Mouse (Mus musculus): ENCODE measurements around the gene Mafk.

The Mafk gene

GRCm38 (mm10) chr5:139817292-139817691 lies 26.0 kb downstream of the Mafk start:
- DNase-seq (ENCODE audit: low read depth in 2 of 2, low spot score in 2 of 2) = no peak

- no peak for DNase-seq (ENCODE audit: low read depth in 2 of 2, low spot score in 2 of 2)
Observed at GRCm38 (mm10) chr5:139818056-139818455, 26.7 kb downstream of the Mafk start.

- no peak for DNase-seq (ENCODE audit: low read depth in 2 of 2, low spot score in 2 of 2)
Observed at GRCm38 (mm10) chr5:139818801-139819200, 27.5 kb downstream of the Mafk start.

- DNase-seq (ENCODE audit: low read depth in 2 of 2, low spot score in 2 of 2) = no peak
Observed at GRCm38 (mm10) chr5:139819538-139820181, 28.3 kb downstream of the Mafk start, which contains the start of gene Tmem184a. Gene Tmem184a (minus strand): TSS chr5:139819917.

- DNase-seq (ENCODE audit: low read depth in 2 of 2, low spot score in 2 of 2) = no peak
Observed at GRCm38 (mm10) chr5:139821466-139822459, 30.4 kb downstream of the Mafk start.

GRCm38 (mm10) chr5:139824531-139824930 lies 33.2 kb downstream of the Mafk start:
- DNase-seq (ENCODE audit: low read depth in 2 of 2, low spot score in 2 of 2) = no peak

- no peak for DNase-seq (ENCODE audit: low read depth in 2 of 2, low spot score in 2 of 2)
Observed at GRCm38 (mm10) chr5:139825947-139826346, 34.6 kb downstream of the Mafk start.

- peak; percentile 83 to 86 for DNase-seq (ENCODE audit: low read depth in 2 of 2, low spot score in 2 of 2)
Observed at GRCm38 (mm10) chr5:139826357-139827055, 35.2 kb downstream of the Mafk start, which contains the start of the genes Gm26938 and Psmg3. Gene Gm26938 (minus strand): TSS chr5:139826407. Gene Psmg3 (minus strand): TSS chr5:139826885.

- DNase-seq (ENCODE audit: low read depth in 2 of 2, low spot score in 2 of 2) = peak in 1 of 2 experiments; percentile 37
Observed at GRCm38 (mm10) chr5:139827593-139827992, 36.3 kb downstream of the Mafk start.

- no peak for DNase-seq (ENCODE audit: low read depth in 2 of 2, low spot score in 2 of 2)
Observed at GRCm38 (mm10) chr5:139829384-139829783, 38.1 kb downstream of the Mafk start.

GRCm38 (mm10) chr5:139830734-139831133 lies 39.4 kb downstream of the Mafk start:
- no peak for DNase-seq (ENCODE audit: low read depth in 2 of 2, low spot score in 2 of 2)

GRCm38 (mm10) chr5:139832125-139832524 lies 40.8 kb downstream of the Mafk start:
- no peak for DNase-seq (ENCODE audit: low read depth in 2 of 2, low spot score in 2 of 2)

- no peak for DNase-seq (ENCODE audit: low read depth in 2 of 2, low spot score in 2 of 2)
Observed at GRCm38 (mm10) chr5:139835706-139836105, 44.4 kb downstream of the Mafk start.

GRCm38 (mm10) chr5:139838476-139838892 lies 47.2 kb downstream of the Mafk start:
- peak; percentile 68 to 69 for DNase-seq (ENCODE audit: low read depth in 2 of 2, low spot score in 2 of 2)

GRCm38 (mm10) chr5:139839142-139839541 lies 47.8 kb downstream of the Mafk start:
- no peak for DNase-seq (ENCODE audit: low read depth in 2 of 2, low spot score in 2 of 2)

- no peak for DNase-seq (ENCODE audit: low read depth in 2 of 2, low spot score in 2 of 2)
Observed at GRCm38 (mm10) chr5:139849626-139850320, 58.5 kb downstream of the Mafk start.
